Mouse (Mus musculus) embryonic facial prominence, embryonic 13.5 days (tissue): ENCODE data around the gene Dao. TPM values are rescaled to one million over a fixed set of nuclear protein-coding genes. Genes with fewer than 3 reads are reported as not detected.

ENCODE experiments used
- ATAC-seq: fragments of 200-750 bp; cut with Nextera tagmentation; 2 replicates; pipeline ENCODE4 v1.8.0; 2017; ENCODE audit warnings: low read depth; ENCODE audit not compliant: insufficient number of reproducible peaks, insufficient read depth, low FRiP score, low TSS enrichment
- H3K27ac ChIP-seq: fragments of 300-500 bp; sonication (generic); 2 replicates; pipeline ENCODE4 v1.5.1; 2015; ENCODE audit warnings: moderate library complexity, mild to moderate bottlenecking, inconsistent platforms
- H3K27me3 ChIP-seq: fragments of 300-500 bp; sonication (generic); 2 replicates; pipeline ENCODE4 v1.6.1; 2015; ENCODE audit warnings: mild to moderate bottlenecking, inconsistent platforms
- H3K36me3 ChIP-seq: fragments of 300-500 bp; sonication (generic); 2 replicates; pipeline ENCODE4 v1.6.1; 2015; ENCODE audit warnings: mild to moderate bottlenecking, inconsistent platforms
- H3K4me1 ChIP-seq: fragments of 300-500 bp; sonication (generic); 2 replicates; pipeline ENCODE4 v1.6.1; 2015; ENCODE audit warnings: inconsistent platforms
- H3K4me2 ChIP-seq: fragments of 300-500 bp; sonication (generic); 2 replicates; pipeline ENCODE4 v1.6.1; 2015; ENCODE audit warnings: moderate library complexity, mild to moderate bottlenecking, inconsistent platforms
- H3K4me3 ChIP-seq: fragments of 300-500 bp; sonication (generic); 2 replicates; pipeline ENCODE4 v1.5.1; 2015; ENCODE audit warnings: mild to moderate bottlenecking, inconsistent platforms
- H3K9ac ChIP-seq: fragments of 300-500 bp; sonication (generic); 2 replicates; pipeline ENCODE4 v1.6.1; 2015; ENCODE audit warnings: mild to moderate bottlenecking, inconsistent platforms
- H3K9me3 ChIP-seq: fragments of 300-500 bp; sonication (generic); 2 replicates; pipeline ENCODE4 v1.6.1; 2016; ENCODE audit warnings: inconsistent platforms
- WGBS: fragments of 180-500 bp; shearing (Covaris S2); methylation state at CpG from one replicate; pipeline ENCODE4 v1.1.7; 2015; ENCODE audit warnings: mixed read lengths; 5-methylcytosine and 5-hydroxymethylcytosine counted together
- polyA plus RNA-seq: library from polyadenylated mRNA; unstranded; fragments of >200 nt; fragmentation: Nextera tagmentation; extraction: Ambion mirVana; gene quantifications from 2 replicates; pipeline ENCODE4 v1.2.1, GENCODE M21; 2015

Gene Dao
- polyA plus RNA-seq, 1 experiment from 2014 or later = not detected

GRCm38 (mm10) chr5:113971434-113971960 lies 32.0 kb upstream of the Dao start:
- no peak for ATAC-seq
- Histone ChIP-seq H3K27ac (no peak overlapping the region), H3K9me3 (no peaks in the 10 kb centered on the region), H3K9ac (no peak overlapping the region), H3K4me1 (peaks cover 37% of the 10 kb centered on the region), H3K36me3 (peaks cover 41% of the 10 kb centered on the region), H3K4me2 (no peak overlapping the region), H3K27me3 (no peaks in the 10 kb centered on the region), H3K4me3 (no peak overlapping the region)
- WGBS = 78% methylated on average over 10 of the region's 10 CpGs

GRCm38 (mm10) chr5:113972589-113973515 lies 30.7 kb upstream of the Dao start:
- peaks cover 42% of the 10 kb centered on the region for H3K4me1 ChIP-seq
- WGBS = 29% methylated on average over 18 of the region's 18 CpGs
- H3K27me3 ChIP-seq = no peaks in the 10 kb centered on the region
- no peak for ATAC-seq
- H3K4me3 ChIP-seq = 0 out of 2 replicates have a peak overlapping the region, but pooled peaks have one; percentile 1
- no peak overlapping the region for H3K27ac ChIP-seq
- H3K36me3 ChIP-seq = peaks cover 44% of the 10 kb centered on the region
- H3K4me2 ChIP-seq = peak overlapping the region; percentile 3; the same call in 1 of the 2 replicates
- H3K9ac ChIP-seq = no peak overlapping the region
- H3K9me3 ChIP-seq = no peaks in the 10 kb centered on the region

GRCm38 (mm10) chr5:113973790-113974189 lies 29.7 kb upstream of the Dao start:
- no peak overlapping the region for H3K27ac ChIP-seq
- no peak for ATAC-seq
- H3K9me3 ChIP-seq = no peaks in the 10 kb centered on the region
- WGBS = 89% methylated on average over 8 of the region's 8 CpGs
- H3K27me3 ChIP-seq = no peaks in the 10 kb centered on the region
- peaks cover 42% of the 10 kb centered on the region for H3K4me1 ChIP-seq
- H3K9ac ChIP-seq = no peak overlapping the region
- peaks cover 44% of the 10 kb centered on the region for H3K36me3 ChIP-seq
- no peak overlapping the region for H3K4me2 ChIP-seq
- no peak overlapping the region for H3K4me3 ChIP-seq

- H3K4me3 ChIP-seq = no peak overlapping the region
- H3K27me3 ChIP-seq = no peaks in the 10 kb centered on the region
- no peaks in the 10 kb centered on the region for H3K9me3 ChIP-seq
- H3K4me1 ChIP-seq = peaks cover 42% of the 10 kb centered on the region
- no peak for ATAC-seq
- H3K36me3 ChIP-seq = peaks cover 39% of the 10 kb centered on the region
- WGBS = 52% methylated on average over 15 of the region's 15 CpGs
- no peak overlapping the region for H3K9ac ChIP-seq
- H3K27ac ChIP-seq = no peak overlapping the region
- 0 out of 2 replicates have a peak overlapping the region, but pooled peaks have one; percentile 14 for H3K4me2 ChIP-seq
Measured at GRCm38 (mm10) chr5:113974576-113974975, 28.9 kb upstream of the Dao start.

GRCm38 (mm10) chr5:113975538-113976215 lies 27.8 kb upstream of the Dao start:
- H3K4me1 ChIP-seq = peaks cover 49% of the 10 kb centered on the region
- no peak overlapping the region for H3K27ac ChIP-seq
- H3K36me3 ChIP-seq = peaks cover 32% of the 10 kb centered on the region
- no peaks in the 10 kb centered on the region for H3K27me3 ChIP-seq
- H3K9me3 ChIP-seq = no peaks in the 10 kb centered on the region
- no peak for ATAC-seq
- 65% methylated on average over 9 of the region's 9 CpGs for WGBS
- H3K4me3 ChIP-seq = no peak overlapping the region
- H3K9ac ChIP-seq = no peak overlapping the region
- no peak overlapping the region for H3K4me2 ChIP-seq

- H3K4me2 ChIP-seq = no peak overlapping the region
- H3K36me3 ChIP-seq = peaks cover 33% of the 10 kb centered on the region
- 0 out of 2 replicates have a peak overlapping the region, but pooled peaks have one; percentile 66 for H3K27ac ChIP-seq
- H3K9me3 ChIP-seq = no peaks in the 10 kb centered on the region
- H3K4me1 ChIP-seq = peaks cover 49% of the 10 kb centered on the region
- no peak overlapping the region for H3K4me3 ChIP-seq
- 84% methylated on average over 8 of the region's 8 CpGs for WGBS
- no peaks in the 10 kb centered on the region for H3K27me3 ChIP-seq
- no peak for ATAC-seq
- no peak overlapping the region for H3K9ac ChIP-seq
Measured at GRCm38 (mm10) chr5:113976597-113976996, 26.9 kb upstream of the Dao start.

GRCm38 (mm10) chr5:113977309-113977708 lies 26.2 kb upstream of the Dao start:
- Histone ChIP-seq H3K27me3 (no peaks in the 10 kb centered on the region), H3K4me3 (no peak overlapping the region), H3K4me2 (no peak overlapping the region), H3K9ac (no peak overlapping the region), H3K36me3 (peaks cover 39% of the 10 kb centered on the region), H3K27ac (peak overlapping the region; percentile 66), H3K9me3 (no peaks in the 10 kb centered on the region), H3K4me1 (peaks cover 47% of the 10 kb centered on the region)
- ATAC-seq = no peak
- WGBS = 49% methylated on average over 8 of the region's 8 CpGs

GRCm38 (mm10) chr5:113980511-113980910 lies 23.0 kb upstream of the Dao start:
- no peaks in the 10 kb centered on the region for H3K27me3 ChIP-seq
- H3K4me3 ChIP-seq = no peak overlapping the region
- peaks cover 18% of the 10 kb centered on the region for H3K4me1 ChIP-seq
- no peak for ATAC-seq
- no peak overlapping the region for H3K27ac ChIP-seq
- no peaks in the 10 kb centered on the region for H3K9me3 ChIP-seq
- peaks cover 40% of the 10 kb centered on the region for H3K36me3 ChIP-seq
- no peak overlapping the region for H3K9ac ChIP-seq
- 73% methylated on average over 1 of the region's 1 CpGs for WGBS
- no peak overlapping the region for H3K4me2 ChIP-seq

GRCm38 (mm10) chr5:113981171-113981570 lies 22.3 kb upstream of the Dao start:
- H3K36me3 ChIP-seq = peaks cover 41% of the 10 kb centered on the region
- no peaks in the 10 kb centered on the region for H3K27me3 ChIP-seq
- H3K4me1 ChIP-seq = peaks cover 17% of the 10 kb centered on the region
- no peaks in the 10 kb centered on the region for H3K9me3 ChIP-seq
- no peak overlapping the region for H3K27ac ChIP-seq
- H3K9ac ChIP-seq = no peak overlapping the region
- no peak overlapping the region for H3K4me2 ChIP-seq
- H3K4me3 ChIP-seq = no peak overlapping the region
- no peak for ATAC-seq
- 81% methylated on average over 6 of the region's 6 CpGs for WGBS

- no peak for ATAC-seq
- Histone ChIP-seq H3K27ac (no peak overlapping the region), H3K9ac (no peak overlapping the region), H3K36me3 (peaks cover 43% of the 10 kb centered on the region), H3K4me1 (peaks cover 24% of the 10 kb centered on the region), H3K9me3 (no peaks in the 10 kb centered on the region), H3K4me2 (no peak overlapping the region), H3K27me3 (no peaks in the 10 kb centered on the region), H3K4me3 (no peak overlapping the region)
- WGBS = 75% methylated on average over 8 of the region's 8 CpGs
Measured at GRCm38 (mm10) chr5:113981843-113982242, 21.7 kb upstream of the Dao start.

GRCm38 (mm10) chr5:113983541-113983940 lies 20.0 kb upstream of the Dao start:
- Histone ChIP-seq H3K36me3 (peaks cover 35% of the 10 kb centered on the region), H3K9ac (no peak overlapping the region), H3K27ac (no peak overlapping the region), H3K4me1 (peaks cover 20% of the 10 kb centered on the region), H3K27me3 (no peaks in the 10 kb centered on the region), H3K4me2 (no peak overlapping the region), H3K4me3 (no peak overlapping the region), H3K9me3 (no peaks in the 10 kb centered on the region)
- no peak for ATAC-seq
- 69% methylated on average over 6 of the region's 6 CpGs for WGBS
